Mouse (Mus musculus) testis, adult 2 months (tissue): ENCODE measurements around the gene Trpm8. TPM values are rescaled to one million over a fixed set of nuclear protein-coding genes. Genes with fewer than 3 reads are reported as not detected.

Experiments
- H3K27ac ChIP-seq: fragments of 200-500 bp; 2 replicates; pipeline ENCODE4 v1.5.1; 2012; ENCODE audit warnings: low read depth, low read length; ENCODE audit not compliant: control insufficient read depth, insufficient read depth
- H3K27me3 ChIP-seq: fragments of 200-500 bp; 2 replicates; pipeline ENCODE4 v1.6.1; 2012; ENCODE audit warnings: mild to moderate bottlenecking, low read length, moderate library complexity; ENCODE audit not compliant: control insufficient read depth, insufficient read depth
- H3K36me3 ChIP-seq: fragments of 200-500 bp; 2 replicates; pipeline ENCODE4 v1.6.1; 2012; ENCODE audit warnings: mild to moderate bottlenecking, low read length; ENCODE audit not compliant: control insufficient read depth, insufficient read depth
- H3K4me1 ChIP-seq: fragments of 200-500 bp; 2 replicates; pipeline ENCODE4 v1.6.1; 2012; ENCODE audit warnings: low read length; ENCODE audit not compliant: control insufficient read depth, insufficient read depth
- H3K4me3 ChIP-seq: fragments of 200-500 bp; 2 replicates; pipeline ENCODE4 v1.5.1; 2012; ENCODE audit warnings: low read depth, mild to moderate bottlenecking, low read length, moderate library complexity, mixed read lengths; ENCODE audit not compliant: control insufficient read depth
- CTCF ChIP-seq: fragments of 200-500 bp; IDR thresholded peaks from 2 replicates; pipeline ENCODE4 v1.5.1; 2012; ENCODE audit warnings: low read depth, mild to moderate bottlenecking, inconsistent platforms, low read length, moderate library complexity; ENCODE audit not compliant: control insufficient read depth, insufficient read depth, insufficient replicate concordance
- POLR2A ChIP-seq: fragments of 200-500 bp; IDR thresholded peaks from 2 replicates; pipeline ENCODE4 v1.6.1; 2012; ENCODE audit warnings: low read depth, mild to moderate bottlenecking, inconsistent platforms, low read length, moderate library complexity; ENCODE audit not compliant: control insufficient read depth
- polyA plus RNA-seq: library from polyadenylated mRNA; depleted of rRNA; stranded (reverse); fragments of >200 nt; gene quantifications from 2 replicates; pipeline ENCODE4 v1.2.3, GENCODE M21; 2012

Trpm8 gene
- polyA plus RNA-seq, 1 experiment, result 4.7 TPM

GRCm38 (mm10) chr1:88280006-88280690, 2.7 kb downstream of the Trpm8 start:
- Histone ChIP-seq H3K4me3 (no peak overlapping the region), H3K27ac (no peak overlapping the region), H3K4me1 (peaks cover 18% of the 10 kb centered on the region), H3K27me3 (no peaks in the 10 kb centered on the region), H3K36me3 (no peaks in the 10 kb centered on the region; the same call in 1 of the 2 replicates)
- no peak for TF ChIP-seq POLR2A
- no peak for TF ChIP-seq CTCF

- TF ChIP-seq POLR2A, result no peak
- Histone ChIP-seq H3K27ac (no peak overlapping the region), H3K36me3 (no peaks in the 10 kb centered on the region), H3K4me3 (no peak overlapping the region), H3K4me1 (peaks cover 13% of the 10 kb centered on the region), H3K27me3 (no peaks in the 10 kb centered on the region)
Measured at GRCm38 (mm10) chr1:88282301-88282700, 4.8 kb downstream of the Trpm8 start.

GRCm38 (mm10) chr1:88283376-88284227, 6.1 kb downstream of the Trpm8 start:
- Histone ChIP-seq H3K27me3 (no peaks in the 10 kb centered on the region), H3K36me3 (no peaks in the 10 kb centered on the region), H3K4me3 (no peak overlapping the region), H3K4me1 (peaks cover 4% of the 10 kb centered on the region), H3K27ac (no peak overlapping the region)
- TF ChIP-seq POLR2A (no peak), CTCF (no peak)

GRCm38 (mm10) chr1:88284228-88284945, 6.9 kb downstream of the Trpm8 start:
- TF ChIP-seq POLR2A, result no peak
- TF ChIP-seq CTCF, result no peak
- no peaks in the 10 kb centered on the region for H3K27me3 ChIP-seq

GRCm38 (mm10) chr1:88284946-88285320, 7.5 kb downstream of the Trpm8 start:
- Histone ChIP-seq H3K27me3 (no peaks in the 10 kb centered on the region), H3K4me1 (peaks cover 4% of the 10 kb centered on the region), H3K27ac (no peak overlapping the region), H3K4me3 (no peak overlapping the region), H3K36me3 (no peaks in the 10 kb centered on the region)
- TF ChIP-seq POLR2A, result no peak
- TF ChIP-seq CTCF, result no peak

More at GRCm38 (mm10) chr1:88284228-88284945, 6.9 kb downstream of the Trpm8 start:
- Histone ChIP-seq H3K4me3 (no peak overlapping the region), H3K27ac (no peak overlapping the region), H3K4me1 (peaks cover 4% of the 10 kb centered on the region), H3K36me3 (no peaks in the 10 kb centered on the region)

- Histone ChIP-seq H3K27me3 (no peaks in the 10 kb centered on the region), H3K27ac (no peak overlapping the region), H3K36me3 (no peaks in the 10 kb centered on the region), H3K4me3 (no peak overlapping the region), H3K4me1 (peaks cover 4% of the 10 kb centered on the region)
- TF ChIP-seq POLR2A, result no peak
- TF ChIP-seq CTCF, result no peak
Measured at GRCm38 (mm10) chr1:88285652-88286051, 8.2 kb downstream of the Trpm8 start.

- Histone ChIP-seq H3K36me3 (no peaks in the 10 kb centered on the region), H3K4me3 (no peak overlapping the region)
- TF ChIP-seq CTCF (no peak), POLR2A (no peak)
Measured at GRCm38 (mm10) chr1:88286136-88286845, 8.8 kb downstream of the Trpm8 start.

More at GRCm38 (mm10) chr1:88286136-88286845, 8.8 kb downstream of the Trpm8 start:
- Histone ChIP-seq H3K4me1 (peaks cover 4% of the 10 kb centered on the region), H3K27ac (no peak overlapping the region), H3K27me3 (no peaks in the 10 kb centered on the region)
